Mouse (Mus musculus): ENCODE measurements around the gene Srp72. TPM values are rescaled to one million over a fixed set of nuclear protein-coding genes. Genes with fewer than 3 reads are reported as not detected.

Gene Srp72
- 35.0 and 39.0 TPM in 2 replicates for polyA plus RNA-seq (2012; rRNA removed)

GRCm38 (mm10) chr5:76974554-76975285, at the start of gene Srp72:
Gene Srp72, plus strand, starts transcription at chr5:76974683.

GRCm38 (mm10) chr5:76951106-76952027, 23.1 kb upstream of the Srp72 start, which contains the start of the genes Paics and Ppat:
Gene Paics, plus strand, starts transcription at chr5:76951307.
Gene Ppat, minus strand, starts transcription at chr5:76951578.

GRCm38 (mm10) chr5:77004051-77004821, 29.8 kb downstream of the Srp72 start, which contains the start of gene Arl9:
Gene Arl9, plus strand, starts transcription at chr5:77004055.

GRCm38 (mm10) chr5:77015544-77016482, 41.3 kb downstream of the Srp72 start, which contains the start of gene Thegl:
Gene Thegl, plus strand, starts transcription at chr5:77016023.

Other genes starting within 250 kb of the Srp72 start
- 6.5 and 7.3 TPM in 2 replicates for gene Aasdh, start 69.2 kb upstream of the Srp72 start, polyA plus RNA-seq (2012; rRNA removed)
- gene Paics, start 23.4 kb upstream of the Srp72 start, polyA plus RNA-seq (2012; rRNA removed) = 80.1 and 97.5 TPM in 2 replicates
- 16.1 and 18.6 TPM in 2 replicates for gene Ppat, start 23.1 kb upstream of the Srp72 start, polyA plus RNA-seq (2012; rRNA removed)
- 0.32 and 0.54 TPM in 2 replicates for gene Arl9, start 29.4 kb downstream of the Srp72 start, polyA plus RNA-seq (2012; rRNA removed)
- gene Thegl, start 41.3 kb downstream of the Srp72 start, polyA plus RNA-seq (2012; rRNA removed) = 0.12 and 0.22 TPM in 2 replicates
- gene Hopx, start 140.4 kb downstream of the Srp72 start, polyA plus RNA-seq (2012; rRNA removed) = 0.62 and 0.71 TPM in 2 replicates
- gene Spink2, start 236.8 kb downstream of the Srp72 start, polyA plus RNA-seq (2012; rRNA removed) = 0.05 TPM in 1 of 2 replicates, not detected in the other

Measured in liver, embryonic 14 days (tissue).